Mouse (Mus musculus) CD4-positive, CD25-positive, alpha-beta regulatory T cell, adult 2 months (primary cell): Measurements from ENCODE around the gene Pbx4.

Source experiments
- DNase-seq: peaks from one replicate; pipeline ENCODE4 v3.0.0-alpha.2; 2012; ENCODE audit warnings: low read depth, low spot score

Gene Pbx4

GRCm38 (mm10) chr8:69870907-69871306 lies 38.6 kb downstream of the Pbx4 start:
- no peak for DNase-seq

GRCm38 (mm10) chr8:69874155-69874554 lies 41.9 kb downstream of the Pbx4 start:
- DNase-seq = peak; percentile 73

GRCm38 (mm10) chr8:69874654-69875053 lies 42.4 kb downstream of the Pbx4 start:
- DNase-seq = no peak

- no peak for DNase-seq
Observed at GRCm38 (mm10) chr8:69876097-69876496, 43.8 kb downstream of the Pbx4 start.

- DNase-seq = no peak
Observed at GRCm38 (mm10) chr8:69876967-69877366, 44.7 kb downstream of the Pbx4 start.

- DNase-seq = no peak
Observed at GRCm38 (mm10) chr8:69877396-69877795, 45.1 kb downstream of the Pbx4 start.

GRCm38 (mm10) chr8:69877992-69878391 lies 45.7 kb downstream of the Pbx4 start:
- DNase-seq = no peak

- DNase-seq = no peak
Observed at GRCm38 (mm10) chr8:69879678-69880077, 47.4 kb downstream of the Pbx4 start.

GRCm38 (mm10) chr8:69880841-69881240 lies 48.5 kb downstream of the Pbx4 start:
- no peak for DNase-seq

- DNase-seq = no peak
Observed at GRCm38 (mm10) chr8:69881261-69881865, 49.1 kb downstream of the Pbx4 start.

- DNase-seq = peak; percentile 64
Observed at GRCm38 (mm10) chr8:69882021-69882756, 49.9 kb downstream of the Pbx4 start.

- no peak for DNase-seq
Observed at GRCm38 (mm10) chr8:69882833-69883600, 50.7 kb downstream of the Pbx4 start.

GRCm38 (mm10) chr8:69884141-69884540 lies 51.9 kb downstream of the Pbx4 start:
- DNase-seq = no peak

GRCm38 (mm10) chr8:69887289-69888243 lies 55.3 kb downstream of the Pbx4 start, which contains the start of gene Cilp2:
Gene Cilp2 (minus strand): TSS chr8:69887687.
- DNase-seq = peak; percentile 65

GRCm38 (mm10) chr8:69888244-69888866 lies 56.1 kb downstream of the Pbx4 start:
- DNase-seq = no peak

GRCm38 (mm10) chr8:69888902-69889301 lies 56.6 kb downstream of the Pbx4 start:
- no peak for DNase-seq

GRCm38 (mm10) chr8:69890813-69891241 lies 58.5 kb downstream of the Pbx4 start:
- peak; percentile 65 for DNase-seq

GRCm38 (mm10) chr8:69893863-69894262 lies 61.6 kb downstream of the Pbx4 start:
- DNase-seq = peak; percentile 72

GRCm38 (mm10) chr8:69894836-69895332 lies 62.6 kb downstream of the Pbx4 start:
- no peak for DNase-seq

- DNase-seq = no peak
Observed at GRCm38 (mm10) chr8:69895772-69896451, 63.6 kb downstream of the Pbx4 start.
